Mouse (Mus musculus): ENCODE results near the gene Fgfr2.

DNA sequence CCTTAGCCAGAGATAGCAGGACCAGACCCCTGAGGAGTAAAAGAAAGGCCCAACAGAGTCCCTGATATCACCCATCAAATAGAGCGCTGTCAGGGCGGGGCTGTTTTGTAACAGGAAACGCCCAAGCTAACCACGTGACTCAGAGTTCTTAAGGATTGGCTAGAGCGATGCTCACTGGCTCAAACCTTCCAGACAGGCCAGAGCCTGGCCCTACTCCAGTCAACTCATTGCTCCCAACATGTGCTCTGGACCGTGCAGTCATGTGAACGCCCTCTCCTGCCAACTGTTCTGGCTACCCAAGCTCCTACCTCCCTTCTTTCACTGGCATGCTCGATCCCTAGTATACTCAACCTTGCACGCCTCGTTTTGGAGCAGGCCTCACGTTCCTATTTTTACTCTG, 399.2 kb downstream of the Fgfr2 start:
- TF ChIP-seq POLR2A (IDR thresholded peaks at IDR 0.05; ENCODE audit: borderline replicate concordance, extremely low read depth, insufficient read depth, insufficient read length, poor library complexity, severe bottlenecking), result no peak
- no peak for TF ChIP-seq CTCF (IDR thresholded peaks at IDR 0.05; ENCODE audit: borderline replicate concordance, extremely low read depth, insufficient read depth, insufficient read length)

Data from brain, embryonic 14.5 days (tissue).